Mouse (Mus musculus) small intestine, adult 2 months (tissue): ENCODE results near the gene Meioc.

Experiments used
- CTCF ChIP-seq: fragments of 200-500 bp; IDR thresholded peaks from 2 replicates; pipeline ENCODE4 v1.5.1; 2012; ENCODE audit warnings: low read depth, mild to moderate bottlenecking, control low read depth, inconsistent platforms, low read length, moderate library complexity, mixed read lengths; ENCODE audit not compliant: insufficient replicate concordance, insufficient read length; ENCODE audit errors: extremely low read depth
- POLR2A ChIP-seq: fragments of 200-500 bp; IDR thresholded peaks from 2 replicates; pipeline ENCODE4 v1.6.1; 2012; ENCODE audit warnings: low read depth, mild to moderate bottlenecking, control low read depth, inconsistent platforms, low read length, moderate library complexity

DNA sequence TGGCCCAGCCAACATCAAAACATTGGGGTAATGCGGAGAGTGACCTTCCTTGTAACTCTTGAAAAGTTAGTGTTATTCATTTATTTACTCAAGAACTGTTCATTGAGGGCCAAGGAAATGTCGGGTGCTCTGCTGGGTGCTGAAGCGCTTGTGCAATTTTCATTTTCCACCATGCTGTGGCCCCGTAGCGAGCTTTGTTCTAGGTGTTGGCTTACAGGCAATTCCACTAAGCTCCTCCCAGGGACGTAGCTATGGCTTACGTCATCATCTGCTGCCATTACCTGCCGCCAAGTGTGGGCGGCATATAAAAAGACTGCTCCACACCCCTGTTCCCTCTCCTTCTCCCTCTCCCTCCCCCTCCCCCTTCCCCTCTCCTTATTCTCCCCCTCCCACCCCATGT, 30.1 kb upstream of the Meioc start:
- TF ChIP-seq POLR2A (no peak), CTCF (no peak)
